Mouse (Mus musculus): ENCODE data around the gene Gnat3.
"Not testable (repeated sequence)": the region's sequence is repeated elsewhere in the genome, so short reads cannot be mapped to it uniquely, and the experiment has no call there.

Gene Gnat3

GRCm38 (mm10) chr5:17962249-17962648, at the start of gene Gnat3:
Gene Gnat3 (plus strand): TSS chr5:17962549.
- DNase-seq: no peak

- peak; percentile 51 to 65 for DNase-seq
Observed at GRCm38 (mm10) chr5:17918966-17919365, 43.4 kb upstream of the Gnat3 start.

- DNase-seq: no peak
Observed at GRCm38 (mm10) chr5:17923648-17924047, 38.7 kb upstream of the Gnat3 start.

- DNase-seq: peak; percentile 49 to 59
Observed at GRCm38 (mm10) chr5:17924085-17924518, 38.2 kb upstream of the Gnat3 start.

- DNase-seq: peak; percentile 60 to 90
Observed at GRCm38 (mm10) chr5:17928471-17928870, 33.9 kb upstream of the Gnat3 start.

GRCm38 (mm10) chr5:17929006-17929567, 33.3 kb upstream of the Gnat3 start:
- DNase-seq: no peak

- DNase-seq: not testable (repeated sequence)
Observed at GRCm38 (mm10) chr5:17931588-17931987, 30.8 kb upstream of the Gnat3 start.

GRCm38 (mm10) chr5:17934501-17934900, 27.8 kb upstream of the Gnat3 start:
- no peak for DNase-seq

GRCm38 (mm10) chr5:17938170-17938939, 24.0 kb upstream of the Gnat3 start:
- DNase-seq: no peak

- DNase-seq: no peak
Observed at GRCm38 (mm10) chr5:17956468-17956867, 5.9 kb upstream of the Gnat3 start.

- DNase-seq: no peak
Observed at GRCm38 (mm10) chr5:17969704-17970390, 7.5 kb downstream of the Gnat3 start.

GRCm38 (mm10) chr5:17970391-17970730, 8.0 kb downstream of the Gnat3 start:
- no peak for DNase-seq

GRCm38 (mm10) chr5:17980501-17981121, 18.3 kb downstream of the Gnat3 start:
- DNase-seq: no peak

GRCm38 (mm10) chr5:17982770-17983169, 20.4 kb downstream of the Gnat3 start:
- DNase-seq: no peak

- no peak for DNase-seq
Observed at GRCm38 (mm10) chr5:17984522-17984921, 22.2 kb downstream of the Gnat3 start.

GRCm38 (mm10) chr5:17986611-17987010, 24.3 kb downstream of the Gnat3 start:
- DNase-seq: no peak

- DNase-seq: no peak
Observed at GRCm38 (mm10) chr5:17990618-17991017, 28.3 kb downstream of the Gnat3 start.

GRCm38 (mm10) chr5:17999570-17999969, 37.2 kb downstream of the Gnat3 start:
- DNase-seq: no peak

- DNase-seq: no peak
Observed at GRCm38 (mm10) chr5:18000185-18000584, 37.8 kb downstream of the Gnat3 start.

- DNase-seq: no peak
Observed at GRCm38 (mm10) chr5:18001646-18002045, 39.3 kb downstream of the Gnat3 start.

- peak in 1 of 2 experiments; percentile 26 for DNase-seq
Observed at GRCm38 (mm10) chr5:18003675-18004074, 41.3 kb downstream of the Gnat3 start.

- peak in 1 of 2 experiments; percentile 23 for DNase-seq
Observed at GRCm38 (mm10) chr5:18004824-18005611, 42.7 kb downstream of the Gnat3 start.

- peak; percentile 46 to 83 for DNase-seq
Observed at GRCm38 (mm10) chr5:18006157-18006556, 43.8 kb downstream of the Gnat3 start.
